Mouse (Mus musculus) lung, adult 2 months (tissue): ENCODE data around the gene Nol4l.

Experiments
- CTCF ChIP-seq: fragments of 200-500 bp; IDR thresholded peaks from 2 replicates; pipeline ENCODE4 v1.5.1; 2011; ENCODE audit warnings: mild to moderate bottlenecking, low read length, control low read depth; ENCODE audit not compliant: insufficient read depth
- POLR2A ChIP-seq: fragments of 200-500 bp; IDR thresholded peaks from 2 replicates; pipeline ENCODE4 v1.6.1; 2011; ENCODE audit warnings: low read depth, mild to moderate bottlenecking, control low read depth, low read length, borderline replicate concordance; ENCODE audit errors: extremely low read depth

DNA sequence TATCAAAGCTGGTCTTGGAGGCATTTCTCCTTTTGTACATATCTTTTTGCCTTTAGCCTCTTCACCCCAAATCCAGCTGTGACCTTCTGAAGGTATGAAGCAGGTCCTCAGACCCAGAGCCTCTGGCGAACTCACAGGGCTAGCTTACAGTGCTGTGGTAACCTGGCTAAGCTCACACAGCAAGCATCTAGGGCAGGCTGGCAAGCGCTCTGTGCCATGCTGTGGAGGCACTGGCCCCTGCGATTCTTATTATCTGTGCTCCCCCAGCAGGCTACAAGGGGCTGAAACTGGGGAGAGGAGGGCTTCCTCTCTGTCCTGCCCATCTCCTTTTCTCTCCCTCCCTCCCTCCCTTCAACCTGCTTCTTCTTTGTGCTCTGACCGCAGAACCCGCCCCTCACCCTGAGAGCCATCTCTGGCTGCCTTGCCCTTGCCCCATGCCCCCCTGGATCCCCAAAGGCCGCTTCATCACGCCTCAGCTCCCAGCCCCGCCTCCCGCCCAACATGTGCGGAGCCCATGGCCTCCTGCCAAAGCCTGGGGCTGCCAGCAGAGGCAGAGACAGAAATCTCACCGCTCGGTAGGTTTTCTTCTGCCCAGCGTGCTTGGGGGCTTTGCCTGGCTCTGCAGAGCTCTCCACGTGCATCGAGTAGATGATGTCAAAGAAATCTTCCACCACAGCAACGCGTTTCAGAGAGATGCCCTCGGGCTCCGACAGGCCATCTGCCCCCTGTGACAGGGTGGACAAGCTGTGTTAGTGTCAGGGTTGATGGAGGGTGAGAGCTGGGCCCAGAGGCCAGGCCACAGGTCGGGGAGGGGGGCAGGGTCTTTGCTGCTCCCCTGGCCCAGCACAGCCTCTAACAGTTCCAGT is 46.4 kb downstream of the Nol4l start:
- no peak for TF ChIP-seq POLR2A
- no peak for TF ChIP-seq CTCF
